Mouse (Mus musculus): ENCODE data around the gene Agps.
A peak's percentile ranks its signal among the peaks of the same experiment; 100 is the strongest.

Gene Agps

DNA sequence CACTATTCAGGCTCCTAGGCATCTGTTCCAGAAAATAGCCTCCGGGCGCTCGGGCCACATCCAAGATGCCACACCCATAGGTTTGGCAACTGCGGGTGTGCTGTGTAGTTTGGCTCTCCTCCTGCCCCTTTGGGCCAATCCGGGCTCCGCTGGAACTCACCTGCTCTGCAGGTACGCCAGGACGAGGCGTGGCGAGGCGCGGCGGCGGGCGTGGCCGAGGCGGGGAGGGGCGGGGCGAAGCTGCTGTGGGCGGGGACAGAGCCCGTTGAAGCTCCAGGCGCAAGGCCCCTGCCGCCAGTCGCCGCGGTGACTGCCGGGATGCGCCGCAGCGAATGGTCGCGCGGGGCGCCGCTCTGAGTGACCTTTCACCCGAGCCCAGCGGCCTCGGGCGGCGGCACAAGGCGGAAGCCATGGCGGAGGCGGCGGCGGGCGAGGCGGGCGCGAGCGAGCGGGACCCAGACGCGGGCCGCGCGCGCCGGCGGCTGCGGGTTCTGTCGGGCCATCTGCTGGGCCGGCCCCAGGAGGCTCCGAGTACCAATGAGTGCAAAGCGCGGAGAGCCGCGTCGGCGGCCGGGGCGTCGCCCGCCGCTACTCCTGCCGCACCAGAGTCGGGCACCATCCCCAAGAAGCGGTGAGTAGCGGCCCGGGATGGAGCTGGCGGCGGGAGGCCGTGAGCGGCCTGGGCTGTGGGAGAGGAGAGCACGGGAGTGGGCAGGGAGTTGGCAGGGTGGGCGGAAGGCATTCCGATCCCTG is at the start of gene Agps:
Agps (plus strand) TSS at position 297 of the 753 bp plus-strand sequence.
- DNase-seq: peak; percentile 90

DNA sequence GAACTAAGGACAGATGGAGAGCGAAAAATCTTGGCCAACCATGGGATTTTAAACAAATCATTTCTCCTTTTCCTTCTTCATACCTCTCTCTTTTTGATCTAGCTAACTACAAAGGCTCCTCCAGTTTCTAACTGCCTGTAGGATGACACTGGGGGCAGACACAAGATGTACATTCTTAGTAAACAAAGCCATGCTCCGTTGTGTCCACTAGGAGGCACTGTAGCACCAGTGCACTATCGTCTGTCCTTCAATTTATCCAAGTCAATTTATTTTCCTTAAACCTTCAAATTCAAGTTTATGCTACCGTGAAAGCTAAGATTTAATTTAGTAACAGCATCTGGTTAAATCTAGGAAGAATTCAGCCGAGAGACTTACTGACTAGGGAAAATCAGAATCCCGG is 45.9 kb upstream of the Agps start:
- DNase-seq: peak; percentile 70

DNA sequence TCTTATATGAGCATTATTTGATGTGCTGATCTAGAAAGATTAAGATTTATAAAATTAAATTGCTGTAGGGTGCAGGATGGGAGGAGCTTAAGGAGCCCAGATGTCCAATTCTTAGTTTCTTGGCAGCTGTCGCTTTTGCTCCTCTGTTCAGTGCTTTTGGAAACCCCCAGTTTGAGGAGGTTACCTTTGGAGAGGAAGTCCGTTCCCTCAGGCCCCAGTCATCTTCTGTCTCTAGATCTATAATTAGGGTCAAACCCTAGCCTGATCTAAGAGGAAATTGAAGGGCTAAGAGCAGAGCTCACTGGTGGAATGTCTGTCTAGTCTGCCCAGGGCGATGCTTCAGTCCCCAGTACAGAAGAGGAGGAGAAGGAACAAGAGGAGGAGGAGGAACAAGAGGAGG is 43.5 kb upstream of the Agps start:
- no peak for DNase-seq

- DNase-seq: no peak
Measured at GRCm38 (mm10) chr2:75789959-75790523, 41.9 kb upstream of the Agps start.

DNA sequence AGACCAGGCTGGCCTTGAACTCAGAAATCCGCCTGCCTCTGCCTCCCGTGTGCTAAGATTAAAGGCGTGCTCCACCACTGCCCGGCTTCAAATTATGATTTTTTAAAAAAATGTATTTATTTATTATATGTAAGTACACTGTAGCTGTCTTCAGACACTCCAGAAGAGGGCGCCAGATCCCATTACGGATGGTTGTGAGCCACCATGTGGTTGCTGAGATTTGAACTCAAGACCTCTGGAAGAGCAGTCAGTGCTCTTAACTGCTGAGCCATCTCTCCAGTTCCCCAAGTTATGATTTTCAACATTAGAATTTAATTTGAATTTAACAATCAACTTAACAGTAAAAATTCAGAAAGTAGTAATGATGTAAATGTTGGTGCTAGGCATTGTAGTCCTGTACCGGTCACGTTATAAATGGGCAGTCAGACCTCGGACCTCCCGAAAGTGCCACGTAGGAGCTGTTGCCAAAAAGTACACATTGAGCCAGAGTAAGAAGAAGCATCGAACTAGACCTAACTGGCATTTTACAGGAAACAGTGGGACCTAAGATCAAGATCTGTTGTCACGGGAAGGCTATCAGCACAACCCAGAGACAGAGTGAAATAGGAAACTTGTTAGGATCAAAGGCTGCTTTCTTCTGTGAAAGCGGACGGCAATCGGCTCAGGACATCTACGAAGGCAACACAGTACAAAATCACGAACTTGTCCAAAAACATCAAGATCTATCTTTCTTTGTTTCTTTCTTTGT is 40.2 kb upstream of the Agps start:
- DNase-seq: no peak

DNA sequence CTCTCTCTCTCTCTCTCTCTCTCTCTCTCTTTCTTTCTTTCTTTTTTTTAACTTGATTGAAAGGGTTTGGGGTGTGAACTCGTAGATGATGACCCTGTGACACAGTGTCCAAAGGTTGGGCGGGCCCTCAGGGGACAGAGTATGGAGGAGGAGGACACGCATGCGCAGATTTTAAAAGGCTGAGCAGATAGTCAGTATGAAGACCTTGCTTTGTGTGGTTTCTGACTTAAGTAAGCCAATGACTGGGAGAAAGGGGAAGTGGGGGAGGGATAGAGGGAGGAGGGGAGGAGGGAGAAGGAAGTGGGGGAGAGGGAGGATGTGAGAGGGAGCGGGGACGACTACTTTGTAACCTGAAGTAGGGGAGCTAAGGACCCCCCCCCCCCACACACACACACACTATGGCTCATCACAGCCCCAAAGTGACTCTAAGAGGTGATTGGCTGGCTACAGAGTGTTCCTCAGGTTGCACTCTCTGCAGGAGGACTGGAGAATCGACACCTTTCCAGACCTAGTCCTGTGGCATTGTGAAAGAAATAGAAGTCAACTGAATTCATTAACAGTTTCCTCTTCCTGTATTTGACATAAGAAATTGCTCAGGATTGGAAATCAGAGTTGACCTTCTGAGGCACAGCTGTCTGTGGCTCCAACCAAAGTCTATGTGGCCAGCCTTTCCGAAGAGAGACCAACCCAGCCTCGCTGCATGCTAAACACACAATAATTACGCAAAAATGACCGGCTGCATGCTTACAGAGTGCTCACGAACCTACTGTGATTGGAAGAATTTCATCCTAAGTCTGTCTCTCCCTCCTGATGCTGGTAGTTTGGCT is 39.4 kb upstream of the Agps start:
- peak; percentile 46 for DNase-seq

DNA sequence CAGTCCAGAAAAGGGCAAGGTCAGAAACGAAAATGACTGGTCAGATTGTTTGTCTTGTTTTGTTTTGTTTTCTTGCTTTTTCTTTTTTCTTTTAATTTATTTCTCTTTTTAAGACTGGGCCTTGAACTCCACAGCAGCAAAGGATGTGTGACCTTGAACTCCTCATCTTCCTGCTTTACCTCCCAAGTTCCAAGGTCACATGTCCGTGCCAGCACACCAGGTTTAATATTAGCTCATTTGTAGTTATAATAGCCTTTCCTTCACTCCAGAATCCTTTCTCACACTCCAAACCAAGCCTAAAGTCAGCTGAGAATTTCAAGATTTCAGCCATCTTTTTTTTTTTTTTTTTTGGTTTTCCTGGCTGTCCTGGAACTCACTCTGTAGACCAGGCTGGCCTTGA is 35.8 kb upstream of the Agps start:
- no peak for DNase-seq

DNA sequence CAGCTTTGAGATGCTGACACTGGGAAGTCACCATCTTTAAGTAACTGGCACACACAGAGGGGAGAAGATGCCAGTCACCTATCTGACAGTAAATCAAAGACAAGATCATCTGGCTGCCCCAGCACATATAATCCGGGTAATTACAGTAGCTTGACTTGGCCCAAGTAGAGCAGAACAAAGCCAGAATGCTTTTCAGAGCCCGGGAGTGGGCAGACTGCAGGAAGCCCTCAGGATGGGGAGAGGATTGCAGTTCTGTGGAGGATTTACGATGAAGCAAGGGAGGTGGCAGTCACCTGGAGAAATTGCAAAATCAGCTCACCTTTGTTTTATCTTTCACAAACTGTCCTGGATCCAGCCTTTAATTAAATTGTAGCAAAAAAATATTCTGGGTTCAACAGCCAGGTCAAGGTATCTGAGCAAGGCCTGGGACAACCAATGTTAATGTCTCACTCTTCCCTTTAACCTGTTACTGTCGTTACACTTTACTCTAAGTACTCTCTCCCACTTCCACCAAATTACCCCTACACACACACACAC is 33.5 kb upstream of the Agps start:
- no peak for DNase-seq

DNA sequence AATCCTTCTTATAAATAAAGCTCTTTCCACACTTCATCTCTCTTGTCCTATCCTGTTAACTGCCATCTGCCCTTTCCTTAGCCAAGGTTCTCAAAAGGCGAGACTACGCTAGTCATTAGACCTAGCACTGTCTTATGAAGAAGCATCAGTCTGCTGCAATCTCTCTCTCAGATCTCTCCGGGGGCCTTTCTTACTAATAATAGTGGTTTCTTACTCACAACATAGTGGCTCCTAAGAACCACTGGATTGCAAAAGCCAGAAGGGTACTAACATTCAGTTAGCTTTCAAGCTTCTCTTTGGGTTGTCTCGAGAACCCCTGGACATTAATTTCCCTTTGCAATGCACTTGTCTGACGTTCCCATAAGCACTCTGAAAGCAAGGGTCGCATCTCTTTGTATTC is 26.2 kb upstream of the Agps start:
- DNase-seq: no peak

DNA sequence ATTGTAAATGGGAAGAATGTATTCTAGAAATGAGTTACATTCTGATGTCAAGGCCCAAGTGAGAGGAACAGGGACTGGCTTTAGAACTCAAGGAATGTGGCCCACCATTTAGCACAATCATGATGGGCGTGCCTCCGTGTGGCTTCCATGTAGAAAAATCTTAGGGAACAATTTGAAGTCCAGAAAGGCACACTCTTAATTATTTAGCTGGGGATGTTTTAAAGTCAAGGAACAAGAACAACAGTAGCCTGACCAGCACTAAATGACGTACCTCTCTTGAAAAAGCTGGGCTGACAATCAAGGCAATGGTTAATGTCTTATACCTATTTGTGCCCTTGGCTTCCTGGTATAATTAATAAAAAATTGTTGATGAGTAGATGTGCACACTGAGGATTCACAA is 25.1 kb upstream of the Agps start:
- no peak for DNase-seq

GRCm38 (mm10) chr2:75807460-75807859 is 24.5 kb upstream of the Agps start:
- no peak for DNase-seq

- DNase-seq: no peak
Measured at GRCm38 (mm10) chr2:75814880-75815279, 17.1 kb upstream of the Agps start.

- no peak for DNase-seq
Measured at GRCm38 (mm10) chr2:75815521-75815920, 16.5 kb upstream of the Agps start.

DNA sequence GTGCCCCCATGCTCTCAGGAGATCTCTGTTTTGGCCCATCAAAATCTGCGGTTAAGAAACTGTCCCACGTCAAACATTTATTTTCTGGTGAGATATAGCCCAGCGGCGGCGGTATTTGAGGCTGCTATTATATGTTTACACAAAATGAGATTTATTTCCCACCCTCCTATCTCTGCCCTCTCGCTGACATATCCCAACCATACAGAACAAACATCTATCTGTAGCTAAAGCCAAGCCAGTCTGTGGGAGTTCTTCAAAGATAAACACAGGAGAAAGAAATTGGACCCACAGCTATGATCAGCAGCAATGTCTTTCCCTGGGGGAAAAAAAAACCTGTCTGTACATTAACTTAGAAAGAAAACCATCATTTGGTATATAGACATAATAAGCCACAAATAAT is 15.3 kb upstream of the Agps start:
- no peak for DNase-seq

DNA sequence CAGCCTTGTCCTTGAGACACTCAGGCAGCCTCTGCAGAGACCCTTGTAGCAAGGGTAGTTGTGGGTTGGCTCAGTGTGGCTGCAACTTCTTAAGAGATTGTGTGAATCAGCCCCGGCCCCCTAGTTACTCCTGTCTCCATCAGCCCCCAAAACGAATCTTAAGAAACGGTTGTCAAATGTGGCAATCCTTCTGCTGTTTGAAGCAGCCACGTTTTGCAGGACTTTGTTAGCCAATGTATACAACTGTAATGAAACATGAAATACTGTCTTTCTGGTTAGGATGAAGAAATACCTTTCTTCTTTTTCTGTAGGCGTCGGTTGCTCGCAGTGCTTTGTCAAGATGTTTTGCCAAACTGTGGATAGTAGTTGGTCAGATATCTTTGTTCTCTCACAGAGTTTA is 13.3 kb upstream of the Agps start:
- DNase-seq: no peak

- DNase-seq: no peak
Measured at GRCm38 (mm10) chr2:75819796-75820195, 12.2 kb upstream of the Agps start.

DNA sequence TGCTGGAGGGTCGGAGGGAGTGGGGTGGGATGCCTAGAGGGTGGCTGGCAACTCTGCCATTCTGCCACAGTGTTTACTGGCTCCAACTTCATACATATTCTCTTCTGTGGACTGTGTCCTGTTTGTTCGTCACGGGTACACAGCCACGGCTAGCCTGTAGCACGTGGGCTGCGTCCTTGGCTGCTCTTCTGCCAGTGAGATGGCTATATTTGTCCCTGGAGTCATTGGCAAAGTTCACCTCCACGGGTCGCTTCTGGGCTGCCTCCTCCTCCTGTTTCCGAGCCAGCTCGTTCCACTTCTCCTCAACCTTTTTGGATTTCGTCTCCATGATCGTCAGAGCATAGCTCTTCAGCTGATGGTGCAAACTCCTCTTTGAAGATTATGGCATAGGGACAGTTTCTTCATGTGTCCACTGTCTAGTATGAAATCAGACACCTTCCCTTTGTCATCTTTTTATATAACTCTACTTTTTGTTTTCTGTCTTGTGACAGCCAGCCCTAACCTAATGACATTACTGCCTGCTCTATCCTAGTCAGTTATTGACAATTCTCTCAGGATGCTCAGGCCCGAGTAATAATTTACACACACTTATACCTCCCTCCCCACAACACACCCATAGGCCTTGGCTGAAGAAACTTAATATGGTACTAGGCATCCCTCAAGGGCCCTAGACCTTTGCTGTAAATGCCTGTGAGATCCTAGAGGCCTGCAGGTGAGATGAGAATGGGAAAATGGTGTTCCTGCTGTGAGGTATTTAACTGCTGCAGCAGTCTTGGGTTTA is 9.8 kb upstream of the Agps start:
- no peak for DNase-seq

GRCm38 (mm10) chr2:75823736-75824135 is 8.2 kb upstream of the Agps start:
- DNase-seq: no peak

GRCm38 (mm10) chr2:75824144-75824543 is 7.8 kb upstream of the Agps start:
- DNase-seq: no peak

DNA sequence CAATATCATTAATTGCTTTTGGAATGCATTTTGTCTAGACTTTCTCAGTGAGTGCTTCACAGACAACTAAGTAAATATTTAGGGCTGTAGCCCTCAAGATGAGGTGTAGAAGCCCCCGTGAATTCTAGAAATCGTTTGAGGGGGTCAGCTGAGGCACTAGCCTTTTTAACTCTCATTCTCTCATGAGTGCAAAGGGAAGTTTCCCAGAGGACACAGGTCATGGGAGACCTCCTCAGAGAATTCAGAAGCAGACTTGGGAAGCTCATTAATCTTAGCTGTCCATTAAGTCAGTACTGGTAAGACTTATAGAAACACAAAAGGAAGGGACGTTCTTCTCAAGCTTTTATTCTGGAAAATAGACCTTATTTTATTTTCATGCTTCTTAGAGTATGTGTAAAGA is 7.1 kb upstream of the Agps start:
- DNase-seq: no peak

DNA sequence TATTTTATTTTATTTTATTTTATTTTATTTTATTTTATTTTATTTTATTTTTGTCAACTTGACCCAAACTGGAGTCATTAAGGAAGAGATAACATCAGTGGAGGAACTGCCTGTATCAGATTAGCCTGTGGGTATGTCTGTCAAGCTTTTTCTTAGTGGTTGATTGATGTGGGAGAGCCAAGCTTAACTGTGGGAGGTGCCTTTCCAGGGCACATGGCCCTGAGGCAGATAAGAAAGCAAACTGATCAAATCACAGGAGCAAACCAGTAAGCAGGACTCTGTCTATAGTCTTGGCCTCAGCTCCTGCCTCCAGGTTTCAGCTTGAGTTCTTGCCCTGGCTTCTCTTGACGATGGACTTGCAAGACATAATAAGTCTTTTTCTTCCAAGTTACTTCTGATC is 6.4 kb upstream of the Agps start:
- no peak for DNase-seq

- no peak for DNase-seq
Measured at GRCm38 (mm10) chr2:75828931-75829610, 2.9 kb upstream of the Agps start.
